15 mouse cellular contexts compared by ENCODE assay signal in genomic region chr5:64535546-64535945, GRCm38 (mm10).
"Had no signal": no experiment of that assay in that cellular context is flagged by ENCODE, and none has a peak within 500 bp of the region (broad histone marks: within the 10 kb centered on the region; RNA-seq: fewer than 3 reads in every experiment).

No protein-coding gene starts in this region.

- ATAC-seq: midbrain, embryonic 16.5 days had no signal

- H3K4me3 ChIP-seq: midbrain, embryonic 10.5 days; midbrain, embryonic 12.5 days; myocyte; neural tube, embryonic 13.5 days; neural tube, embryonic 15.5 days had no signal

- H3K4me1 ChIP-seq: midbrain, embryonic 10.5 days; midbrain, embryonic 12.5 days; neural tube, embryonic 15.5 days had no signal

- H3K36me3 ChIP-seq: midbrain, embryonic 10.5 days; midbrain, embryonic 12.5 days; neural tube, embryonic 13.5 days; neural tube, embryonic 15.5 days had no signal

- DNase-seq: lung, adult 18-20 months; lung, embryonic 14.5 days; lung, postnatal 10 days; lung, postnatal 4 days; midbrain, embryonic 14.5 days; right cerebral cortex, postnatal 14 days; thymus, postnatal 14 days; thymus, postnatal 36 days had no signal

- H3K9ac ChIP-seq: liver, embryonic 14.5 days; lung, embryonic 14.5 days; midbrain, embryonic 12.5 days; neural tube, embryonic 13.5 days; neural tube, embryonic 15.5 days had no signal

- H3K27ac ChIP-seq: liver, embryonic 14.5 days; midbrain, embryonic 10.5 days; midbrain, embryonic 12.5 days; neural tube, embryonic 13.5 days; neural tube, embryonic 15.5 days had no signal

- H3K9me3 ChIP-seq: midbrain, embryonic 10.5 days; midbrain, embryonic 12.5 days; neural tube, embryonic 13.5 days; neural tube, embryonic 15.5 days had no signal

- H3K27me3 ChIP-seq: midbrain, embryonic 12.5 days; neural tube, embryonic 13.5 days; neural tube, embryonic 15.5 days had no signal

- H3K4me2 ChIP-seq: midbrain, embryonic 12.5 days; neural tube, embryonic 13.5 days; neural tube, embryonic 15.5 days had no signal
